ENCODE assay signal across 15 mouse cellular contexts in genomic region chr3:57833585-57833984, GRCm38 (mm10).
"Had no signal": no experiment of that assay in that cellular context is flagged by ENCODE, and none has a peak within 500 bp of the region (broad histone marks: within the 10 kb centered on the region; RNA-seq: fewer than 3 reads in every experiment).

No protein-coding gene starts in this region.

- DNase-seq: gastrocnemius, adult 2 months; gastrocnemius, postnatal 10 days; gastrocnemius, postnatal 25 days; heart, adult 18-20 months; heart, postnatal 14 days; heart, postnatal 36 days; kidney, adult 11 months; kidney, adult 2 months; kidney, adult 9 months; kidney, postnatal 14 days; kidney, postnatal 4 days; left cerebral cortex, postnatal 4 days had no signal

- ATAC-seq: hindbrain, postnatal 0 days; intestine, embryonic 16.5 days; liver, embryonic 12.5 days had no signal
